Mouse (Mus musculus) kidney, embryonic 14.5 days (tissue): ENCODE measurements around the gene Chml. TPM values are rescaled to one million over a fixed set of nuclear protein-coding genes. Genes with fewer than 3 reads are reported as not detected.
A peak's percentile ranks its signal among the peaks of the same experiment; 100 is the strongest.

ENCODE experiments used
- ATAC-seq: fragments of 200-750 bp; cut with Nextera tagmentation; 2 replicates; pipeline ENCODE4 v1.8.0; 2017; ENCODE audit warnings: moderate number of reproducible peaks, mild to moderate bottlenecking, moderate TSS enrichment, moderate library complexity; ENCODE audit not compliant: low FRiP score, low TSS enrichment
- H3K27ac ChIP-seq: fragments of 300-500 bp; sonication (generic); 2 replicates; pipeline ENCODE4 v1.5.1; 2014; ENCODE audit warnings: low read depth, mild to moderate bottlenecking, low read length, moderate library complexity, mixed read lengths
- H3K27me3 ChIP-seq: fragments of 300-500 bp; sonication (generic); 2 replicates; pipeline ENCODE4 v1.6.1; 2014; ENCODE audit warnings: mild to moderate bottlenecking, low read length; ENCODE audit not compliant: control insufficient read depth, insufficient read depth
- H3K36me3 ChIP-seq: fragments of 300-500 bp; sonication (generic); 2 replicates; pipeline ENCODE4 v1.6.1; 2014; ENCODE audit warnings: low read length, mixed read lengths; ENCODE audit not compliant: control insufficient read depth, insufficient read depth
- H3K4me1 ChIP-seq: fragments of 300-500 bp; sonication (generic); 2 replicates; pipeline ENCODE4 v1.6.1; 2014; ENCODE audit warnings: low read length, mixed read lengths; ENCODE audit not compliant: control insufficient read depth, insufficient read depth
- H3K4me2 ChIP-seq: fragments of 300-500 bp; sonication (generic); replicated peaks from 2 replicates; pipeline ENCODE4 v1.6.1; 2014; ENCODE audit warnings: low read depth, mild to moderate bottlenecking, low read length
- H3K4me3 ChIP-seq: fragments of 300-500 bp; sonication (generic); 2 replicates; pipeline ENCODE4 v1.5.1; 2014; ENCODE audit warnings: mild to moderate bottlenecking, low read length
- H3K9ac ChIP-seq: fragments of 300-500 bp; sonication (generic); 2 replicates; pipeline ENCODE4 v1.6.1; 2014; ENCODE audit warnings: low read depth, mild to moderate bottlenecking, low read length, moderate library complexity
- H3K9me3 ChIP-seq: fragments of 300-500 bp; sonication (generic); 2 replicates; pipeline ENCODE4 v1.6.1; 2016; ENCODE audit warnings: low read length; ENCODE audit not compliant: control insufficient read depth
- WGBS: fragments of 180-500 bp; shearing (Covaris S2); extraction: QIAGEN DNeasy Blood & Tissue Kit; methylation state at CpG from one replicate; pipeline ENCODE4 v1.1.7; 2014; 5-methylcytosine and 5-hydroxymethylcytosine counted together
- polyA plus RNA-seq: library from polyadenylated mRNA; unstranded; fragments of >200 nt; fragmentation: Nextera tagmentation; extraction: Ambion mirVana; gene quantifications from 2 replicates; pipeline ENCODE4 v1.2.1, GENCODE M21; 2014

Chml gene
- polyA plus RNA-seq, 1 experiment from 2014 or later: 5.7 TPM

- no peaks in the 10 kb centered on the region for H3K27me3 ChIP-seq
- no peak within 1 kb of the TSS for H3K4me2 ChIP-seq
- H3K9me3 ChIP-seq: no peaks in the 10 kb centered on the region
- H3K36me3 ChIP-seq: no peaks in the 10 kb centered on the region
- no peaks in the 10 kb centered on the region for H3K4me1 ChIP-seq
- 82% methylated on average over 1 of the region's 1 CpGs for WGBS
- H3K9ac ChIP-seq: no peak within 1 kb of the TSS
- no peak within 1 kb of the TSS for H3K4me3 ChIP-seq
- ATAC-seq: no peak
- no peak within 1 kb of the TSS for H3K27ac ChIP-seq
Measured at GRCm38 (mm10) chr1:175698293-175698692, 5.6 kb upstream of the Chml start, which contains the start of gene Wdr64. Wdr64 (plus strand) TSS chr1:175698593.

GRCm38 (mm10) chr1:175693429-175693960, 794 bp upstream of the Chml start:
- no peak overlapping the region for H3K27ac ChIP-seq
- no peak; the same call in 1 of the 2 replicates for ATAC-seq

GRCm38 (mm10) chr1:175692997-175693361, 278 bp upstream of the Chml start:
- Histone ChIP-seq H3K27me3 (no peaks in the 10 kb centered on the region), H3K4me2 (peak overlapping the region; percentile 49), H3K27ac (no peak overlapping the region), H3K9ac (peak overlapping the region; percentile 12; the same call in 1 of the 2 replicates), H3K4me3 (peak overlapping the region; percentile 62), H3K9me3 (no peaks in the 10 kb centered on the region), H3K4me1 (peaks cover 3% of the 10 kb centered on the region; the same call in 1 of the 2 replicates), H3K36me3 (peaks cover 2% of the 10 kb centered on the region)
- no peak for ATAC-seq
- under 1% methylated on average over 17 of the region's 17 CpGs for WGBS

More at GRCm38 (mm10) chr1:175693429-175693960, 794 bp upstream of the Chml start:
- H3K27me3 ChIP-seq: no peaks in the 10 kb centered on the region
- H3K9ac ChIP-seq: peak overlapping the region; percentile 12; the same call in 1 of the 2 replicates
- H3K36me3 ChIP-seq: no peaks in the 10 kb centered on the region
- peaks cover 3% of the 10 kb centered on the region; the same call in 1 of the 2 replicates for H3K4me1 ChIP-seq
- H3K4me2 ChIP-seq: peak overlapping the region; percentile 49
- H3K4me3 ChIP-seq: peak overlapping the region; percentile 62
- WGBS: 42% methylated on average over 12 of the region's 12 CpGs
- H3K9me3 ChIP-seq: no peaks in the 10 kb centered on the region

- H3K4me3 ChIP-seq: peak overlapping the region; percentile 62
- peak overlapping the region; percentile 65; the same call in 1 of the 2 replicates for H3K27ac ChIP-seq
- H3K4me1 ChIP-seq: peaks cover 3% of the 10 kb centered on the region; the same call in 1 of the 2 replicates
- peak overlapping the region; percentile 84 for H3K9ac ChIP-seq
- under 1% methylated on average over 22 of the region's 22 CpGs for WGBS
- H3K27me3 ChIP-seq: no peaks in the 10 kb centered on the region
- peaks cover 8% of the 10 kb centered on the region for H3K36me3 ChIP-seq
- no peaks in the 10 kb centered on the region for H3K9me3 ChIP-seq
- H3K4me2 ChIP-seq: peak overlapping the region; percentile 80
- ATAC-seq: no peak
Measured at GRCm38 (mm10) chr1:175691686-175692245, 935 bp downstream of the Chml start.

GRCm38 (mm10) chr1:175680995-175681394, 11.7 kb downstream of the Chml start:
- Histone ChIP-seq H3K9ac (no peak overlapping the region), H3K4me3 (no peak overlapping the region), H3K27me3 (no peaks in the 10 kb centered on the region), H3K4me1 (no peaks in the 10 kb centered on the region), H3K9me3 (no peaks in the 10 kb centered on the region), H3K27ac (no peak overlapping the region), H3K36me3 (peaks cover 4% of the 10 kb centered on the region; the same call in 1 of the 2 replicates), H3K4me2 (no peak overlapping the region)
- 83% methylated on average over 6 of the region's 6 CpGs for WGBS
- no peak for ATAC-seq

GRCm38 (mm10) chr1:175677459-175677858, 15.2 kb downstream of the Chml start:
- no peak overlapping the region for H3K27ac ChIP-seq
- no peaks in the 10 kb centered on the region for H3K36me3 ChIP-seq
- H3K9ac ChIP-seq: no peak overlapping the region
- H3K4me3 ChIP-seq: no peak overlapping the region
- H3K27me3 ChIP-seq: no peaks in the 10 kb centered on the region
- WGBS: 86% methylated on average over 6 of the region's 6 CpGs
- ATAC-seq: no peak
- no peaks in the 10 kb centered on the region for H3K4me1 ChIP-seq
- H3K4me2 ChIP-seq: no peak overlapping the region
- H3K9me3 ChIP-seq: no peaks in the 10 kb centered on the region

- Histone ChIP-seq H3K4me3 (no peak overlapping the region), H3K36me3 (no peaks in the 10 kb centered on the region), H3K27me3 (no peaks in the 10 kb centered on the region), H3K9me3 (no peaks in the 10 kb centered on the region), H3K27ac (no peak overlapping the region), H3K4me2 (no peak overlapping the region), H3K9ac (no peak overlapping the region), H3K4me1 (no peaks in the 10 kb centered on the region)
- 87% methylated on average over 6 of the region's 6 CpGs for WGBS
- no peak for ATAC-seq
Measured at GRCm38 (mm10) chr1:175675116-175675515, 17.6 kb downstream of the Chml start.

- Histone ChIP-seq H3K27ac (no peak overlapping the region), H3K4me2 (no peak overlapping the region), H3K4me1 (no peaks in the 10 kb centered on the region), H3K27me3 (no peaks in the 10 kb centered on the region), H3K9ac (no peak overlapping the region), H3K9me3 (no peaks in the 10 kb centered on the region), H3K36me3 (no peaks in the 10 kb centered on the region), H3K4me3 (no peak overlapping the region)
- WGBS: 82% methylated on average over 7 of the region's 7 CpGs
- no peak for ATAC-seq
Measured at GRCm38 (mm10) chr1:175673563-175674325, 19.0 kb downstream of the Chml start.

- Histone ChIP-seq H3K4me2 (no peak overlapping the region), H3K36me3 (no peaks in the 10 kb centered on the region), H3K9me3 (no peaks in the 10 kb centered on the region), H3K4me3 (no peak overlapping the region), H3K27ac (no peak overlapping the region), H3K9ac (no peak overlapping the region), H3K4me1 (no peaks in the 10 kb centered on the region), H3K27me3 (no peaks in the 10 kb centered on the region)
- 16% methylated on average over 1 of the region's 1 CpGs for WGBS
- ATAC-seq: no peak
Measured at GRCm38 (mm10) chr1:175671626-175672025, 21.1 kb downstream of the Chml start.
